Mouse (Mus musculus) hindbrain, embryonic 11.5 days (tissue): ENCODE results near the gene Tram2. TPM values are rescaled to one million over a fixed set of nuclear protein-coding genes. Genes with fewer than 3 reads are reported as not detected.

Source experiments
- ATAC-seq: fragments of 200-750 bp; cut with Nextera tagmentation; 2 replicates; pipeline ENCODE4 v1.8.0; 2017; ENCODE audit warnings: mild to moderate bottlenecking, moderate TSS enrichment, moderate library complexity; ENCODE audit not compliant: low FRiP score
- DNase-seq: peaks from one replicate; pipeline ENCODE4 v3.0.0-alpha.2; 2015; ENCODE audit warnings: low spot score
- H3K27ac ChIP-seq: fragments of 300-500 bp; sonication (generic); 2 replicates; pipeline ENCODE4 v1.5.1; 2014; ENCODE audit warnings: mild to moderate bottlenecking, low read depth, low read length
- H3K27me3 ChIP-seq: fragments of 300-500 bp; sonication (generic); 2 replicates; pipeline ENCODE4 v1.6.1; 2014; ENCODE audit warnings: mild to moderate bottlenecking, low read length, moderate library complexity, mixed read lengths; ENCODE audit not compliant: control insufficient read depth, insufficient read depth
- H3K36me3 ChIP-seq: fragments of 300-500 bp; sonication (generic); 2 replicates; pipeline ENCODE4 v1.6.1; 2014; ENCODE audit warnings: mild to moderate bottlenecking, low read length, moderate library complexity, mixed read lengths; ENCODE audit not compliant: control insufficient read depth, insufficient read depth
- H3K4me1 ChIP-seq: fragments of 300-500 bp; sonication (generic); replicated peaks from 2 replicates; pipeline ENCODE4 v1.6.1; 2014; ENCODE audit warnings: low read length, mixed read lengths; ENCODE audit not compliant: control insufficient read depth, insufficient read depth
- H3K4me2 ChIP-seq: fragments of 300-500 bp; sonication (generic); replicated peaks from 2 replicates; pipeline ENCODE4 v1.6.1; 2014; ENCODE audit warnings: mild to moderate bottlenecking, low read depth, low read length
- H3K4me3 ChIP-seq: fragments of 300-500 bp; sonication (generic); 2 replicates; pipeline ENCODE4 v1.5.1; 2014; ENCODE audit warnings: low read depth, low read length
- H3K9ac ChIP-seq: fragments of 300-500 bp; sonication (generic); 2 replicates; pipeline ENCODE4 v1.6.1; 2014; ENCODE audit warnings: low read depth, low read length
- H3K9me3 ChIP-seq: fragments of 300-500 bp; sonication (generic); 2 replicates; pipeline ENCODE4 v1.6.1; 2016; ENCODE audit warnings: low read length; ENCODE audit not compliant: control insufficient read depth
- WGBS: fragments of 180-500 bp; shearing (Covaris S2); extraction: QIAGEN DNeasy Blood & Tissue Kit; methylation state at CpG from one replicate; pipeline ENCODE4 v1.1.7; 2014; 5-methylcytosine and 5-hydroxymethylcytosine counted together
- polyA plus RNA-seq: library from polyadenylated mRNA; unstranded; fragments of >200 nt; fragmentation: Nextera tagmentation; extraction: Ambion mirVana; gene quantifications from 2 replicates; pipeline ENCODE4 v1.2.1, GENCODE M21; 2014

Tram2 gene
- polyA plus RNA-seq, 1 experiment from 2014 or later, result 6.6 TPM

- Histone ChIP-seq H3K9me3 (no peaks in the 10 kb centered on the region), H3K4me3 (no peak overlapping the region), H3K27ac (no peak overlapping the region), H3K4me1 (no peaks in the 10 kb centered on the region), H3K4me2 (no peak overlapping the region), H3K9ac (no peak overlapping the region), H3K27me3 (no peaks in the 10 kb centered on the region), H3K36me3 (no peaks in the 10 kb centered on the region)
- ATAC-seq, result no peak
- no peak for DNase-seq
- WGBS, result 80% methylated on average over 6 of the region's 6 CpGs
Measured at GRCm38 (mm10) chr1:21010282-21010800, 68.7 kb downstream of the Tram2 start.

- no peak overlapping the region for H3K27ac ChIP-seq
- H3K27me3 ChIP-seq, result no peaks in the 10 kb centered on the region
- no peaks in the 10 kb centered on the region for H3K9me3 ChIP-seq
- DNase-seq (no peak), ATAC-seq (no peak)
- no peak overlapping the region for H3K4me2 ChIP-seq
- no peaks in the 10 kb centered on the region for H3K4me1 ChIP-seq
- no peaks in the 10 kb centered on the region for H3K36me3 ChIP-seq
- H3K4me3 ChIP-seq, result no peak overlapping the region
- no peak overlapping the region for H3K9ac ChIP-seq
- 79% methylated on average over 4 of the region's 4 CpGs for WGBS
Measured at GRCm38 (mm10) chr1:21008891-21009290, 70.1 kb downstream of the Tram2 start.

- Histone ChIP-seq H3K4me2 (no peak overlapping the region), H3K9me3 (no peaks in the 10 kb centered on the region), H3K27me3 (no peaks in the 10 kb centered on the region), H3K36me3 (no peaks in the 10 kb centered on the region), H3K9ac (no peak overlapping the region), H3K4me3 (no peak overlapping the region), H3K27ac (no peak overlapping the region), H3K4me1 (no peaks in the 10 kb centered on the region)
- ATAC-seq, result no peak
- DNase-seq, result no peak
- WGBS, result 67% methylated on average over 7 of the region's 7 CpGs
Measured at GRCm38 (mm10) chr1:21007941-21008701, 70.9 kb downstream of the Tram2 start.

- H3K27ac ChIP-seq, result no peak overlapping the region
- H3K4me1 ChIP-seq, result no peaks in the 10 kb centered on the region
- H3K9ac ChIP-seq, result no peak overlapping the region
- DNase-seq, result no peak
- no peak overlapping the region for H3K4me2 ChIP-seq
- H3K4me3 ChIP-seq, result no peak overlapping the region
- H3K9me3 ChIP-seq, result no peaks in the 10 kb centered on the region
- H3K36me3 ChIP-seq, result no peaks in the 10 kb centered on the region
- H3K27me3 ChIP-seq, result no peaks in the 10 kb centered on the region
- 90% methylated on average over 5 of the region's 5 CpGs for WGBS
- no peak for ATAC-seq
Measured at GRCm38 (mm10) chr1:21006775-21007174, 72.3 kb downstream of the Tram2 start.

- 86% methylated on average over 8 of the region's 8 CpGs for WGBS
- Histone ChIP-seq H3K27me3 (no peaks in the 10 kb centered on the region), H3K27ac (no peak overlapping the region), H3K4me2 (no peak overlapping the region), H3K4me1 (no peaks in the 10 kb centered on the region), H3K4me3 (no peak overlapping the region), H3K9me3 (no peaks in the 10 kb centered on the region), H3K9ac (no peak overlapping the region), H3K36me3 (no peaks in the 10 kb centered on the region)
- ATAC-seq, result no peak
- no peak for DNase-seq
Measured at GRCm38 (mm10) chr1:21004596-21004995, 74.4 kb downstream of the Tram2 start.

GRCm38 (mm10) chr1:21002246-21003142 lies 76.5 kb downstream of the Tram2 start:
- DNase-seq (no peak), ATAC-seq (no peak)
- Histone ChIP-seq H3K36me3 (no peaks in the 10 kb centered on the region), H3K27me3 (no peaks in the 10 kb centered on the region), H3K9me3 (no peaks in the 10 kb centered on the region), H3K27ac (no peak overlapping the region), H3K4me3 (no peak overlapping the region), H3K9ac (no peak overlapping the region), H3K4me2 (no peak overlapping the region), H3K4me1 (no peaks in the 10 kb centered on the region)
- WGBS, result 95% methylated on average over 14 of the region's 14 CpGs

GRCm38 (mm10) chr1:20997881-20998389 lies 81.1 kb downstream of the Tram2 start:
- Histone ChIP-seq H3K4me2 (no peak overlapping the region), H3K4me1 (no peaks in the 10 kb centered on the region; the same call in 1 of the 2 replicates), H3K4me3 (no peak overlapping the region), H3K27me3 (no peaks in the 10 kb centered on the region), H3K9me3 (no peaks in the 10 kb centered on the region), H3K27ac (no peak overlapping the region), H3K36me3 (no peaks in the 10 kb centered on the region), H3K9ac (no peak overlapping the region)
- 51% methylated on average over 13 of the region's 13 CpGs for WGBS
- peak; percentile 6 for DNase-seq
- ATAC-seq, result no peak

- H3K4me2 ChIP-seq, result no peak overlapping the region
- H3K4me1 ChIP-seq, result no peaks in the 10 kb centered on the region; the same call in 1 of the 2 replicates
- H3K36me3 ChIP-seq, result no peaks in the 10 kb centered on the region
- H3K27ac ChIP-seq, result no peak overlapping the region
- 70% methylated on average over 2 of the region's 2 CpGs for WGBS
- H3K27me3 ChIP-seq, result no peaks in the 10 kb centered on the region
- no peaks in the 10 kb centered on the region for H3K9me3 ChIP-seq
- 0 out of 2 replicates have a peak, but pooled peaks have one; percentile 2 for ATAC-seq
- DNase-seq, result no peak
- H3K9ac ChIP-seq, result no peak overlapping the region
- no peak overlapping the region for H3K4me3 ChIP-seq
Measured at GRCm38 (mm10) chr1:20997328-20997689, 81.7 kb downstream of the Tram2 start.
